15 mouse cellular contexts compared by ENCODE assay signal in genomic region chr14:48834416-48834815, GRCm38 (mm10).
"Had no signal": no experiment of that assay in that cellular context is flagged by ENCODE, and none has a peak within 500 bp of the region (broad histone marks: within the 10 kb centered on the region; RNA-seq: fewer than 3 reads in every experiment).

No protein-coding gene starts in this region.

- H3K4me1 ChIP-seq: stomach, embryonic 15.5 days had no signal

- H3K4me2 ChIP-seq: neural tube, embryonic 13.5 days; stomach, embryonic 15.5 days had no signal

- H3K36me3 ChIP-seq: neural tube, embryonic 13.5 days; stomach, embryonic 15.5 days had no signal

- H3K9me3 ChIP-seq: neural tube, embryonic 13.5 days; stomach, embryonic 15.5 days had no signal

- H3K4me3 ChIP-seq: neural tube, embryonic 13.5 days; stomach, embryonic 15.5 days had no signal

- DNase-seq: retina, postnatal 1 day; right cerebral cortex, adult 18-20 months; right cerebral cortex, postnatal 14 days; right cerebral cortex, postnatal 25 days; right cerebral cortex, postnatal 4 days; spleen, adult 18-20 months; thymus, adult 18-20 months; thymus, adult 2 months; thymus, postnatal 14 days; thymus, postnatal 25 days; thymus, postnatal 36 days; thymus, postnatal 4 days had no signal

- H3K27ac ChIP-seq: neural tube, embryonic 13.5 days; stomach, embryonic 15.5 days; stomach, postnatal 0 days had no signal

- H3K9ac ChIP-seq: neural tube, embryonic 13.5 days; stomach, embryonic 15.5 days had no signal

- H3K27me3 ChIP-seq: stomach, embryonic 15.5 days had no signal
